Mouse (Mus musculus) lung, adult 2 months (tissue): ENCODE measurements around the gene Kbtbd12.

ENCODE experiments used
- CTCF ChIP-seq: fragments of 200-500 bp; IDR thresholded peaks from 2 replicates; pipeline ENCODE4 v1.5.1; 2011; ENCODE audit warnings: mild to moderate bottlenecking, low read length, control low read depth; ENCODE audit not compliant: insufficient read depth
- POLR2A ChIP-seq: fragments of 200-500 bp; IDR thresholded peaks from 2 replicates; pipeline ENCODE4 v1.6.1; 2011; ENCODE audit warnings: low read depth, mild to moderate bottlenecking, control low read depth, low read length, borderline replicate concordance; ENCODE audit errors: extremely low read depth

DNA sequence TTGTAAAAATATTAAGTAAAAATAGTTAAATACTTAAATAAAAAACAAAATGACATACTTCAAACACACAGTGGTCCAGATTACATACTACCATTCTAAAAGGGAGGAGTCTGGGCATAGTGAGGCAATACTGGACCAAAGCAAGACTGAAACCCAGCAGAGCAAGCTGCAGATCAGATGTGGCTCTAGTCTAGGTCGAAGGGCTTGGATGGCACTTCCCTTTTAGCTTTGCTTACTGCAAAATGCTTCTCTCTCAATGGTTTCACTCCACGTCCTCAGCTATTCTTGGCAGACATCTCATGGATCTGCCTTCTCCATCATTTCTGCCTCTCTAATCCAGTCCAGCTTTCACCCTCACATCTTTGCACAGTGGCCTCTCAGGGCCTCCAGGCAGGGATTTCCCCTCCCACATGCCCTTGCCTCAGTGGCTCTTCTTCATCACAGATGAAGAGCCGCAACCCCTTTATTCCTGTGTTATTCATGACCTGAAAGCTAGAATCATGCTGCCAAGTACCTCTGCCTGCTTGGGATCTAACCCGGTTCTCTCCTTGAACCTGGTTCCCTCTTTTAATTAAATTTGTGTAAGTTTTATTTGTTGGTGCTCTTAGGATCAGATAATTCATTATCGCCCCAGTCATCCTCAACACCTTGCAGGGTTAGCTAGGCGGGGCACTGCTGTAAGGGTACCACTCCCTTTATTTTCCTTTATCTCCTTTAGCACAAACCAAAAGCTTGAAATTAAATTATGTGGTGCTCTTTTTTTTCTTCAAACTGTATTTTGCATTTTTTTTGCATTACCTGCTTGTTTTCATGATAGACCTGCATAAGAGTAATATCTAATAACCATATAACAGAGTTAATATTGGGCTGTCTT, 1.6 kb downstream of the Kbtbd12 start:
- TF ChIP-seq CTCF (no peak), POLR2A (no peak)
